Mouse (Mus musculus): ENCODE results near the gene Elavl3.
A peak's percentile ranks its signal among the peaks of the same experiment; 100 is the strongest.

Gene Elavl3

DNA sequence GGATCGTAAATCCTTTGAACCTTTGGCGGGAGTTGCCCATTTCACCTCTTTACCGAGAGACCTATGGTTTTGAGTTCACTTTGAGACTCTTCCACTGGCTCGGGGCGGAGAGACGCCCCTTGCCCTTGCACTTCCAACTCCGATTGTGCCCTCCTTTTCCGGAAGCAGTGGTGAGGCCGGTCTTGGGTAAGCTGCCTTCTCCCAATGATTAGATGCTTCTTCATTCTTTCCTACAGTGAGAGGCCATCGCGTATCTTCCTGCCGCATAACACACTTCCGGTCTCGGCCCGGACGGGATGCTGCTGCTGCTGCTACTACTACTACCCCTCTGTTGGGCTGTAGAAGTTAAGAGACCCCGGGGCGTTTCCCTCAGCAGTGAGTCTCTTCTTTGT is 48.7 kb downstream of the Elavl3 start:
- peak in 1 of 2 experiments; percentile 56 for DNase-seq

- peak; percentile 99 for DNase-seq
These were observed 49.3 kb downstream of the Elavl3 start, which contains the start of the genes Ccdc151 and Prkcsh for GRCm38 (mm10) chr9:22002194-22003162. Ccdc151 (minus strand) TSS chr9:22002634. Prkcsh (plus strand) TSS chr9:22002806.

DNA sequence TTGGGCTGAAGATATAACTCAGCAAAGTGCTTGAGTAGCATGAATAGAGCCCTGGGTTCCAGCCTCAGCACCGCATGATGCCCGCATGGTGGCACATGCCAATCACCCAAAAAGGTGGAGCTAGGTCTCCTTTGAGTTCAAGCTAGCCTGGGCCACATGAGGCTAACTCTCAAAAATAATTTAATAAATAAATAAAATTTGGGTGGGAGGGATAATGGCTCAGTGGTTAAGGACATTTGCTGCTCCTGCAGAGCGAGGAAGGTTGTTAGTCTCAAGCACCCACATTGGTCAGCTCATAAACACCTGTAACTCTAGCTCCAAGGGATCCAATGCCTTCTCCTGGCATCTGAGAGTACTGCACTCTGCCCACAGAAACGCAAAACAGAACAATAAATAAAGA is 50.2 kb downstream of the Elavl3 start:
- DNase-seq, result no peak

DNA sequence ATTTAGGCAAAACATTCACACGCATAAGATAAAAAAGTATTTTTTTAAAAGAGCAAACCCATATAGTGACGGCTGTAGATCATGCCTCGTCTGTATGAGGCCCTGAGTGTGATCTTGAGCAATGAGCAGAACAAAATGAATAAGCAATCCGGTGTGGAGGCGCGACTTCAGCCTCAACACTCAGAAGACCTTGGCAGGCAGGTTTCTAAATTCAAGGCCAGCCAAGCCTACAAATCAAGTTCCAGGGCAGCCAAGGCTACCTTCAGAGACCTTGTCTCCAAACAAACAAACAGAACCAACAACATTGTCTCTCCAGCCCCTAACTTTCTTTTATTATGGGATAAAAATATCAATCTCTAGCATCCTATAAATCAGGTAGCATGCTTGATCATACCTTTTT is 51.5 kb downstream of the Elavl3 start:
- no peak for DNase-seq

DNA sequence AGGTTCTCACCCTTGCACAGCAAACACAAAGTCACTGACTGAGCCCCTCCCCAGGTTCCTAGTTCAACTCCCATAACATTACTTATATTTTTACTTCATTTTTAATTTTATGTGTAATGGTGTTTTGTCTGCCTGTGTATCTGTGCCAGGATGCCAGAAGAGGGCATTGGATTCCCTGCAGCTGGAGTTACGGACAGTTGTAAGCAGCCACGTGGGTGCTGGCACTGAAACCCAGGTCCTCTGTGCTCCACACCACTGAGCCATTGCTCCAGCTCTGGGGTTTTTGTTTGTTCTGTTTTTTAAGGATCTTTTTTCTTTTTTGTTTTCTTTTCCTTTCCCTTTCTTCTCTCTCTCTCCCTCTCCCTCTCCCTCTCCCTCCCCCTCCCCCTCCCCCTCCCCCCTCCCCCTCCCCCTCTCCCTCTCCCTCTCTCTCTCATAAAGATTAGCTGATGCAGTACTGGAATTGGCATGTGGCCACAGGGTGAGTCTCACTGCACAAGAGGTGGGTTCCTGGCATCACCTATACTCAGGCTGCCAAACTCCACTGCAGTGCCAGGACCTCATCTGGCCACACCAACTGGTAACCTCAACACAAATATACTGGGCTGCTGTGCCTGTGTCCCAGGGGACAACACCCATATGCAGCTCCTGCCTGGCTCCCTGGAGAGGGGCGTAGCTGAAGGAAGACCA is 55.5 kb downstream of the Elavl3 start:
- DNase-seq, result peak in 1 of 2 experiments; percentile 58

DNA sequence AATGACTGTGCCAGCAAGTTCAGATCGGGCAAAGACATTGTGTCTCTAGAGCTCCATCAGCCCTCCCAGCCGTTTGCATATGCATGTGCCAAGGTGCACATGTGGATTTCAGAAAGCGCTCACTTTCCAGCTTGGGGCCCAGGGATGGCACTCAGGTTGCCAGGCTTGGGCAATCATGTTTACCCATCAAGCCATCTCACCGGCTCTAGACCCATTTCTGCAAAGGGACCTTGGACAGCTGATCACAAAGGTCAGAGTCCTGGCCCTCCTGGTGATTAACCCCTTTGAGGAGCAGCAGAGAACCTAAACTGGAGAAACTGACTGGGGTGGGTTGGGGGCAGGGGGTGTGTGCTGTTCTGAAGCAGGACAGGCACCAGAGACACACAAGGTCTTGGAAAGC is 59.6 kb downstream of the Elavl3 start:
- no peak for DNase-seq

GRCm38 (mm10) chr9:21989230-21990110 is 62.4 kb downstream of the Elavl3 start, which contains the start of gene Rgl3:
Rgl3 (minus strand) TSS chr9:21989446.
- peak; percentile 67 to 73 for DNase-seq

DNA sequence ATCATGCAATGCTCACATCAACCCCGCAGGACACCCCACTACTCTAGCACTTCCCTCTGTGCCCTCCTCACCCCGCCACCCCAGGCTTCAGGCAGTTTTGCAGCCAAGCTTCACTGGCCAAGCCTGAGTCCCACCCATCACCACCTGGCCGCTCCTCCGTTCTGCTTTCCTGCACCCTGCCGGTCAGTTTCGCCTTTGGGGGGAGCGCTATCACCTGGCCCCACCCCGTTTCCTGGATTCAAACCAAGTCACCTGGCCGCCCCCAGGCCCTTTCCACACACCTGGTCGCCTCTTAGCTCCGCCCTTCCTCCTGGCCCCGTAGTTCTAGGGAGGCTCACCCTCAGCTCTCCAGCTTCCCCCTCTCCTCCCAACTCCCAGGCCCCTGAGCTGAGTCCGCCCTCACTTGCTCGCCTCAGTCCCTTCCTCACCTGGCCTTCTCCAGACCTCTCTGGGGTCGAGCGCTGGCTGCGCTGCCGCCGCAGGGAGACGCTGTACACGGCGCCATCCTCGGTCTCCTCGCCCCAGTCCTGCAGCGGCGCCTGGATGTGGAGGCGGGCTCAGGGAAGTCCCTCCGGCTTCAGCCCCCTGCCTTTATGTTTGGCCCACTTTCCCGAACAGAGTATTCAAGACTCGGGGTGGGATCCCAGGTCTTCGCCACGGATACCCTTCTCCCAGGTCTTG is 63.3 kb downstream of the Elavl3 start:
- peak; percentile 71 to 73 for DNase-seq

GRCm38 (mm10) chr9:21987592-21988342 is 64.1 kb downstream of the Elavl3 start:
- peak; percentile 78 to 79 for DNase-seq

DNA sequence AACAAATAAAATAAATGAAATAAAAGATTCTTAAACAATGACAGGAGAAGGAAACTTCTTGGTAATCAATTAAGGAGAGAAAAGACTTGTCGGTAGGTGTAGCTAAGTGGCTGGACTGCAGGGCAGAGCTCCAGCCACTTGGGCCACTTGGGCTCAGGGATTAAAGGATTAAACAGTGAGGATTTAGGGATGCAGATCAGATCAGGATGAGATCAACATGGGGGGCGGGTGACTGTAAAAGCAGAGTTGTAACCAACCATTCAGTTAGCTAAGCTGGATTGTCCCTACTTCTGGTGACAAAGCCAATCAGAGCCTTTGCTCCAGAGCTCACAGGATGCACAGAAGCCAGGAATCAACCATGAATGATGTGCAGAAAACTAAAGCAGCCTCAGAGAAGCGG is 67.9 kb downstream of the Elavl3 start:
- DNase-seq, result no peak

GRCm38 (mm10) chr9:21978398-21979128 is 73.3 kb downstream of the Elavl3 start:
- no peak for DNase-seq

GRCm38 (mm10) chr9:21977972-21978371 is 73.9 kb downstream of the Elavl3 start:
- DNase-seq, result peak; percentile 65 to 80

- DNase-seq, result peak; percentile 87 to 91
These were observed 74.5 kb downstream of the Elavl3 start for GRCm38 (mm10) chr9:21977331-21977730.

DNA sequence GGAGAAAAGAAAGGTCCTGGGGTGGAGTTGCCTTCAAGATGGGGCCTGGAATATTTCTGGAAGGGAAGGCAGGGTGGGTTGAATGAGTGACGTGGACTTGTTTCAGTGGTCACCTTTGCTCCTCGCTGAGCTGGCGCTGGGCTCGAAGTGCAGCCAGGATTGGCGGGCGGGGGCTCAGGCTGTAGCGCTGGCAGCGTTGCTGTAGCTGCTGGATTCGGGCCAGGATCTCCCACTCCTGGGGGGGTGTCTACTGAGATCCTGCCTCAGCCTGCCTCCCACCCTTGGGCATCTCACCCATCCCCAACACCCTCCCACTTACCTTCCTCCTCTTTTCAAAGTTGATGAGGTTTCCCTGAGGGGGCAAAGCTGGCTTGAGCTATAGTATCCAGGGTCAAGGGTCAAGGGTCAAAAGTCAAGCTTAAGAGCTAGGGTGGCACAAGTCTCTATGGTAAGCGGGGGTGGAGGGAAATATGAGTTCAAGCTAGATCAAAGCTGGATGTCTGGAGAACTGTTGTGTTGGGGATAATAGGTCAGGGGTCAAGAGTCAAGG is 75.1 kb downstream of the Elavl3 start:
- DNase-seq, result peak; percentile 59 to 63

DNA sequence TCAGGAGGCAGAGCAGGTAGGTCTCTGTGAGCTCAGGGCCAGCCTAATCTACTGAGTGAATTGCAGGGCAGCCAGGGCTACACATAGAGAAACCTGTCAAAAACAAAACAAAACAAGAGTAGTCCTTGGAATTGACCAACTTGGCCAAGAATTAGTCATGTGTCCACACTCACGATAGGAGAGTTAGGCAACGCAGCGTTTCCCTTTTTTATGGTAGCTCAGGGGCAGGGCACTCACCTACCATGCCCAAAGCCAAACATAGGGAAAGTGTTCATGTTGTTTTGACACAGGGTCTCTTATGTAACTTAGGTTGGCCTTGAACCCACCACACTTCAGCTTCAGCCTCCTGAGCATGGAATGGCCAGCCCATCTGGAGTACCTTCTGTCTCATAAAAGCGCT is 82.5 kb downstream of the Elavl3 start:
- DNase-seq, result no peak

DNA sequence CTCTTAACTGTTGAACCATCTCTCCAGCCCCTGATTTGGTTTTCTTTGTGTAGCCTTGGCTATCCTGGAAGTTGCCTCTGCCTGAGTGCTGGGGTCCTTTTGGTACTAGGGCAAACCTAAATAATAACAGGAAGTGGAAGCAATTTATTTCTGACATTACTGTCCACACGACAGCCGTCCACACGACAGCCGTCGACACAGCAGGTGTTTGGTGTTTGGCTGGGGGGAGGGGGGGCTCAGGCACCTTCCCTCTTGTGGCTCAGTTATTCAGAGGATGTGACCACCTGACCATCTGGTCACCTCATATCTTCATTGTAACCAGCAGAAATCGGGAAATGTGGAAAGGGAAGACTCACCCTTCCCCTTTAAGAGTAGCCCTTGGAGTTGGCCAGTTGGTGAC is 82.9 kb downstream of the Elavl3 start:
- no peak for DNase-seq

All from cerebellum, postnatal 10 days (tissue).